Mouse (Mus musculus): ENCODE measurements around the gene Gm10309. TPM values are rescaled to one million over a fixed set of nuclear protein-coding genes. Genes with fewer than 3 reads are reported as not detected.

Gm10309 gene
- total and polyA plus RNA-seq, 2 experiments from 2014 or later: 0.12 TPM; not detected in 1

- H3K27me3 ChIP-seq (ENCODE audit: control insufficient read depth, insufficient read depth, low read length): no peaks in the 10 kb centered on the region
- no peak overlapping the region for H3K4me3 ChIP-seq (ENCODE audit: low read depth, low read length)
- H3K9ac ChIP-seq (replicated peaks; ENCODE audit: low read depth, low read length): no peak overlapping the region
- no peaks in the 10 kb centered on the region for H3K9me3 ChIP-seq (replicated peaks; ENCODE audit: control insufficient read depth, low read length)
- ATAC-seq (ENCODE audit: insufficient read depth, low read depth) (no peak), DNase-seq (ENCODE audit: low spot score) (no peak)
- no peaks in the 10 kb centered on the region for H3K4me1 ChIP-seq (ENCODE audit: control insufficient read depth, insufficient read depth)
- H3K4me2 ChIP-seq (ENCODE audit: low read depth, low read length): no peak overlapping the region
- 63% methylated on average over 6 of the region's 6 CpGs for WGBS
- H3K36me3 ChIP-seq (replicated peaks; ENCODE audit: control insufficient read depth, insufficient read depth, low read length): peaks cover 10% of the 10 kb centered on the region
- H3K27ac ChIP-seq (ENCODE audit: low read depth): no peak overlapping the region
- TF ChIP-seq CTCF (IDR thresholded peaks at IDR 0.05; ENCODE audit: low read depth): no peak
- no peak for TF ChIP-seq EP300 (IDR thresholded peaks at IDR 0.05; ENCODE audit: low read depth)
Observed at GRCm38 (mm10) chr17:86494494-86494893, 10.5 kb downstream of the Gm10309 start.

DNA sequence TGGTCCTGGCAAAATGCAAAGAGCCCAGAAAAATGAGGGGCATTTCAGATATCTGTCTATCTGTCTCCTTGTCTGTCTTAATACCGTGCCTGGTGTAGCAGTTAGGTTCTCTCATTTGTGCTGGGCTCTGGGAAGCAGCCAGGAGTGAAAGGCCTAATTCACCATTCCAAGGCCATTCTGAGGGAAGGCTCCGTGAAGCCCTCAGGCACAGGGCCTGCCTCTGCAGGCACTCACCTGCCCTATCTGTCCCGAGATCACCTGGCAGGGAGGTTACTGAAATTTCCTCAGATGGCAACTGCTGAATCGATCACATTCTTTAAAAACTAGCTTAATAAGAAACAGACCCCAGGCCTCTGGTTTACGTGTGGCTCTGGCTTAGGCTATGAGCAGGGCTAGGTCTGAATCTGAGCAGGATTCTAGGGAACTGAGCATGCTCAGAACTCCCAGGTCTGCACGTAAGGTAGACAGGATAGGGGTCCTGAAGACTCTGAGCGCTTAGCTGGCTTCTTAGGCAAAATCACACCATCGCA lies 11.1 kb downstream of the Gm10309 start:
- TF ChIP-seq CTCF (IDR thresholded peaks at IDR 0.05; ENCODE audit: low read depth): no peak
- no peak for TF ChIP-seq EP300 (IDR thresholded peaks at IDR 0.05; ENCODE audit: low read depth)
- H3K4me1 ChIP-seq (ENCODE audit: control insufficient read depth, insufficient read depth): no peaks in the 10 kb centered on the region

DNA sequence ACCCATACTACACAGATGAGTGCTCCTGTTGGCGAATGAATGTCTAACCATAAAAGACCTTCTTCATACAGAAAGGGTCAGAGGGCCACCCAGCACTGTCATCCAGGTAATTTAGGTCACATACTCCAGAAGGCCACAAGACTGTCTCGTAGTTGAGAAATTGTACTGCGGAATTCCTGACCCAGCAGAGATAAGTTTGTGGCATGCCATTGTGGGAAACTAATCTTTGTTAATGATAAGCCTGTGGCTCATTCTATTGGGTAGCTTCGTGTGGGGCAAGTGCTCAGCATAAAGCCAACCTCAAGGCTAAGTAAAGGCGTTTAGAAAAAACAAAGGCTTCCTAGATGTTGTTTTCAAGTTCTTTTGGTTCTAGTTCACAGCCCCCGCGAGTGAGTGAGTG lies 12.7 kb downstream of the Gm10309 start:
- H3K27me3 ChIP-seq (ENCODE audit: control insufficient read depth, insufficient read depth, low read length): no peaks in the 10 kb centered on the region
- H3K4me1 ChIP-seq (ENCODE audit: control insufficient read depth, insufficient read depth): no peaks in the 10 kb centered on the region
- H3K4me2 ChIP-seq (ENCODE audit: low read depth, low read length): no peak overlapping the region
- H3K36me3 ChIP-seq (replicated peaks; ENCODE audit: control insufficient read depth, insufficient read depth, low read length): peaks cover 10% of the 10 kb centered on the region
- no peak overlapping the region for H3K4me3 ChIP-seq (ENCODE audit: low read depth, low read length)
- whole genome bisulfite sequencing: 41% methylated on average over 7 of the region's 7 CpGs
- H3K9me3 ChIP-seq (replicated peaks; ENCODE audit: control insufficient read depth, low read length): no peaks in the 10 kb centered on the region
- TF ChIP-seq CTCF (IDR thresholded peaks at IDR 0.05; ENCODE audit: low read depth): no peak
- no peak for TF ChIP-seq EP300 (IDR thresholded peaks at IDR 0.05; ENCODE audit: low read depth)
- no peak overlapping the region for H3K27ac ChIP-seq (ENCODE audit: low read depth)
- H3K9ac ChIP-seq (replicated peaks; ENCODE audit: low read depth, low read length): no peak overlapping the region
- ATAC-seq (ENCODE audit: insufficient read depth, low read depth) (no peak), DNase-seq (ENCODE audit: low spot score) (no peak)

More for the DNA sequence above, 11.1 kb downstream of the Gm10309 start:
- Histone ChIP-seq H3K36me3 (replicated peaks; ENCODE audit: control insufficient read depth, insufficient read depth, low read length) (peaks cover 10% of the 10 kb centered on the region), H3K4me3 (ENCODE audit: low read depth, low read length) (no peak overlapping the region), H3K27ac (ENCODE audit: low read depth) (no peak overlapping the region), H3K9ac (replicated peaks; ENCODE audit: low read depth, low read length) (no peak overlapping the region), H3K9me3 (replicated peaks; ENCODE audit: control insufficient read depth, low read length) (no peaks in the 10 kb centered on the region), H3K4me2 (ENCODE audit: low read depth, low read length) (no peak overlapping the region), H3K27me3 (ENCODE audit: control insufficient read depth, insufficient read depth, low read length) (no peaks in the 10 kb centered on the region)
- ATAC-seq (ENCODE audit: insufficient read depth, low read depth) (no peak), DNase-seq (ENCODE audit: low spot score) (no peak)
- WGBS: 81% methylated on average over 8 of the region's 8 CpGs

GRCm38 (mm10) chr17:86489827-86490226 lies 15.2 kb downstream of the Gm10309 start:
- Histone ChIP-seq H3K4me2 (ENCODE audit: low read depth, low read length) (no peak overlapping the region), H3K9me3 (replicated peaks; ENCODE audit: control insufficient read depth, low read length) (no peaks in the 10 kb centered on the region), H3K27ac (ENCODE audit: low read depth) (no peak overlapping the region), H3K4me3 (ENCODE audit: low read depth, low read length) (no peak overlapping the region), H3K27me3 (ENCODE audit: control insufficient read depth, insufficient read depth, low read length) (no peaks in the 10 kb centered on the region), H3K9ac (replicated peaks; ENCODE audit: low read depth, low read length) (no peak overlapping the region), H3K4me1 (ENCODE audit: control insufficient read depth, insufficient read depth) (no peaks in the 10 kb centered on the region), H3K36me3 (replicated peaks; ENCODE audit: control insufficient read depth, insufficient read depth, low read length) (0 out of 2 replicates have a peak, but pooled peaks cover 6% of the 10 kb centered on the region)
- DNase-seq (ENCODE audit: low spot score): no peak
- TF ChIP-seq CTCF (IDR thresholded peaks at IDR 0.05; ENCODE audit: low read depth) (no peak), EP300 (IDR thresholded peaks at IDR 0.05; ENCODE audit: low read depth) (no peak)
- WGBS: 88% methylated on average over 10 of the region's 10 CpGs
- ATAC-seq (ENCODE audit: insufficient read depth, low read depth): no peak

- no peak for TF ChIP-seq CTCF (IDR thresholded peaks at IDR 0.05; ENCODE audit: low read depth)
- TF ChIP-seq EP300 (IDR thresholded peaks at IDR 0.05; ENCODE audit: low read depth): no peak
- no peak for DNase-seq (ENCODE audit: low spot score)
- ATAC-seq (ENCODE audit: insufficient read depth, low read depth): no peak
Observed at GRCm38 (mm10) chr17:86487450-86487849, 17.6 kb downstream of the Gm10309 start.

GRCm38 (mm10) chr17:86486657-86487056 lies 18.4 kb downstream of the Gm10309 start:
- no peak overlapping the region for H3K9ac ChIP-seq (replicated peaks; ENCODE audit: low read depth, low read length)
- no peak overlapping the region for H3K27ac ChIP-seq (ENCODE audit: low read depth)
- no peak overlapping the region for H3K4me2 ChIP-seq (ENCODE audit: low read depth, low read length)
- ATAC-seq (ENCODE audit: insufficient read depth, low read depth): no peak
- no peak overlapping the region for H3K4me3 ChIP-seq (ENCODE audit: low read depth, low read length)
- no peaks in the 10 kb centered on the region for H3K9me3 ChIP-seq (replicated peaks; ENCODE audit: control insufficient read depth, low read length)
- no peaks in the 10 kb centered on the region for H3K4me1 ChIP-seq (ENCODE audit: control insufficient read depth, insufficient read depth)
- WGBS: 63% methylated on average over 5 of the region's 5 CpGs
- DNase-seq (ENCODE audit: low spot score): no peak
- H3K36me3 ChIP-seq (replicated peaks; ENCODE audit: control insufficient read depth, insufficient read depth, low read length): no peaks in the 10 kb centered on the region
- no peak for TF ChIP-seq EP300 (IDR thresholded peaks at IDR 0.05; ENCODE audit: low read depth)
- TF ChIP-seq CTCF (IDR thresholded peaks at IDR 0.05; ENCODE audit: low read depth): no peak
- no peaks in the 10 kb centered on the region for H3K27me3 ChIP-seq (ENCODE audit: control insufficient read depth, insufficient read depth, low read length)

More at GRCm38 (mm10) chr17:86487450-86487849, 17.6 kb downstream of the Gm10309 start:
- Histone ChIP-seq H3K9ac (replicated peaks; ENCODE audit: low read depth, low read length) (no peak overlapping the region), H3K27me3 (ENCODE audit: control insufficient read depth, insufficient read depth, low read length) (no peaks in the 10 kb centered on the region), H3K4me3 (ENCODE audit: low read depth, low read length) (no peak overlapping the region), H3K36me3 (replicated peaks; ENCODE audit: control insufficient read depth, insufficient read depth, low read length) (no peaks in the 10 kb centered on the region), H3K4me1 (ENCODE audit: control insufficient read depth, insufficient read depth) (no peaks in the 10 kb centered on the region), H3K27ac (ENCODE audit: low read depth) (no peak overlapping the region), H3K4me2 (ENCODE audit: low read depth, low read length) (no peak overlapping the region), H3K9me3 (replicated peaks; ENCODE audit: control insufficient read depth, low read length) (no peaks in the 10 kb centered on the region)
- WGBS: 66% methylated on average over 3 of the region's 3 CpGs
